Mouse (Mus musculus) right cerebral cortex, postnatal 25 days (tissue): ENCODE measurements around the gene Ccdc17.

Experiments used
- DNase-seq: peaks from one replicate; pipeline ENCODE4 v3.0.0; 2022

The Ccdc17 gene

GRCm38 (mm10) chr4:116645624-116646023, 49.2 kb downstream of the Ccdc17 start:
- DNase-seq: no peak

DNA sequence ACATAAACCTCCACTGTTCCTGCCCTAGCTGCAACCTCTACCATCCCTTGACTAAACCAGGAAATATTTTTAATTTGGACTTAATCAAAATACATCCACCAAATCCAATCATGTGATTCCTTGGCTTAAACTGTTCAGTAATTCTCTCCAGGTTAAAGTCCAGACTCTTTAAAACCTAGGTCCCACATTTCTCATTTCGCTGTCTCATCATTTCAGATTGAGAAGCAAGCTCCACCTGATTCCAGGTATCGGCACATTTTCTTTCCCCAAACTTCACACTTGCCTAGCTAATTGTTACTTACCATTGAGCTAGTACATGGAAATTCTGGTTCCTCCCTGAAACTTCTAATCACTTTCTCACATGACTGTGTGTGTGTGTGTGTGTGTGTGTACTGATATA, 53.0 kb downstream of the Ccdc17 start:
- no peak for DNase-seq
